Mouse (Mus musculus): ENCODE measurements around the gene Gm9887.

DNA sequence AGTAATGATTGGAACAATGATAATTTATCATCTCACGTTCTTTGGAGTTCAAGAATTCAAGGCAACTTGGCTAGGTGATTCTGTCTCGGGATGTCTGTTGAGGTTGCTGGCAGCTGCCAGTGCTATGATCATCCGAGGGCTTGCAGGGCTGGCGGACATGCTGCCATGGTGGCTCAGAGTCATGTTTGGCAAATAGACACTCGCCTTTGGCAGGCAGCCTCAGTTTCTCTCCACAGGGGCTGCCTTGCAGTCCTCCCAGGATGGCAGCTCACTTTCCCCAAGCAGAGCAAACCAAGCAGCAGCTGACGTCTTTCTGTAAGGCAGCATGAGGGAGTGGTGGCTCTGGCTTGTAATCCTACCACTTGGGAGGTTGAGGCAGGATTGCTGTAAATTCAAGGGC, 22.2 kb upstream of the Gm9887 start:
- TF ChIP-seq CTCF (conservative IDR thresholded peaks at IDR 0.05; ENCODE audit: insufficient read depth, insufficient read length, low read depth, low read length) (no peak), POLR2A (IDR thresholded peaks at IDR 0.05; ENCODE audit: low read depth, low read length) (no peak)
